Mouse (Mus musculus): ENCODE measurements at regions not wholly inside any gene's neighbourhood (a gene's known extent, or its start where the extent isn't known, plus 50 kb on each side); places are given as distances from the start of the nearest gene placed in this dataset.

DNA sequence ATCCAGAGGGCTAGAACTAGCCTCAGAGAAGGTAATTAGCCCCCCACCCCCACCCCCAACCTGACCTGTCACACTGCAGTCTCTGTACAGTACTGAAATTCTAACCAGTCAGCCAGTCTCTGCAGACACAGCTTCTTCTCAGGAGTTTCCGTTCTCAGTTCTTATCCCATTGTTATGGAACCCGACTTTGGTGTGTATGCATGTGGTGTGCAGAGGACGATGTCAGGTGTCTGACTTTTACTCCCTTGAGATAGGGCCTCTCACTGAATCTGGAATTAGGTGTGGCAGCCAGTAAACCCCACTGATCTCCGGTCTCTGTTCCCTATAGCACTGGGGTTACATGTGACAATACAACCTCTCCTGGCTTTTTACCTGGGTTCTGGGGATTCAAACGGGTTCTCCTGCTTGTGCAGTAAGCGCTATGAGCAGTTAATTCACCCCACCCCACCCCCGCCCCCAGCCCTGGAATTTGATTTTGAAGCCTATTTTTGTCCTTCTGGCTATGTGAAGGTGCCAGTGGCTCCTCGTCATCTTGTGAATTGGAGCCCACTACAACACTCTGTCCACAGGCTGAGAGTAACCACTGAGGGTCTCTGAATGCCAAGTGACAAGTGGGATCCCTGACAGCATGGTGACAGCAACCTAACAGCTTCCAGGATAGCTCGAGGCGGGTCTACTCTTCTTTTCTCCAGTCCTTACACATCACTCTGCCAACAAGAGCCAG lies 429.4 kb downstream of the Fut8 start:
- H3K36me3 ChIP-seq (ENCODE audit: control insufficient read depth, insufficient read depth, low read length): no peaks in the 10 kb centered on the region
- no peak overlapping the region for H3K4me3 ChIP-seq (ENCODE audit: low read length)
- no peak overlapping the region for H3K9ac ChIP-seq (ENCODE audit: low read depth, low read length)
- no peaks in the 10 kb centered on the region for H3K27me3 ChIP-seq (replicated peaks; ENCODE audit: control insufficient read depth, insufficient read depth, low read length)
- peaks cover 3% of the 10 kb centered on the region; the same call in 1 of the 2 replicates for H3K4me1 ChIP-seq (ENCODE audit: control insufficient read depth, insufficient read depth, low read depth, low read length)
- peak; percentile 46; the same call in 1 of the 2 replicates for ATAC-seq
- H3K4me2 ChIP-seq (ENCODE audit: low read length): no peak overlapping the region
- WGBS: 75% methylated on average over 10 of the region's 10 CpGs
- no peaks in the 10 kb centered on the region for H3K9me3 ChIP-seq (ENCODE audit: control insufficient read depth, low read length)
- no peak overlapping the region for H3K27ac ChIP-seq (ENCODE audit: low read depth, low read length)

DNA sequence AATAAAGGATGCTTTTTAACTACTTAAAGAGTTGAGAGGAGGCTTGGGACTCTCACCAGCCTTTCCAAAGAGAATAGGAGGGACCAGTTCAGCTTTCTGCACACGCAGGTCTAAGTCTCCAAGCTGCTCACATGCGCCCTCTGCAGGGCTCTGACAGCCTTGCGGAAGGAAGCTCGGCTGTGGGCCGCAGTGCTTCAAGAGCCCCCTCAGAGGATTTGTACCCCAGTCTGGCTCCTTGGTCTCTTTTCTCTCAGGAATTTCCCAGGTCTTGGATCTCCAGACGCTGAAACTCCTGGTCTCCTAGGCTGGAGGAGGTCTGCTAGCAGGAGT lies 429.9 kb downstream of the Fut8 start:
- H3K4me3 ChIP-seq (ENCODE audit: low read length): no peak overlapping the region
- peaks cover 3% of the 10 kb centered on the region; the same call in 1 of the 2 replicates for H3K4me1 ChIP-seq (ENCODE audit: control insufficient read depth, insufficient read depth, low read depth, low read length)
- no peak overlapping the region for H3K27ac ChIP-seq (ENCODE audit: low read depth, low read length)
- no peak overlapping the region for H3K9ac ChIP-seq (ENCODE audit: low read depth, low read length)
- H3K4me2 ChIP-seq (ENCODE audit: low read length): no peak overlapping the region
- 4% methylated on average over 6 of the region's 6 CpGs for WGBS
- no peaks in the 10 kb centered on the region for H3K36me3 ChIP-seq (ENCODE audit: control insufficient read depth, insufficient read depth, low read length)
- no peaks in the 10 kb centered on the region for H3K27me3 ChIP-seq (replicated peaks; ENCODE audit: control insufficient read depth, insufficient read depth, low read length)
- no peaks in the 10 kb centered on the region for H3K9me3 ChIP-seq (ENCODE audit: control insufficient read depth, low read length)
- peak; percentile 59; the same call in 1 of the 2 replicates for ATAC-seq

DNA sequence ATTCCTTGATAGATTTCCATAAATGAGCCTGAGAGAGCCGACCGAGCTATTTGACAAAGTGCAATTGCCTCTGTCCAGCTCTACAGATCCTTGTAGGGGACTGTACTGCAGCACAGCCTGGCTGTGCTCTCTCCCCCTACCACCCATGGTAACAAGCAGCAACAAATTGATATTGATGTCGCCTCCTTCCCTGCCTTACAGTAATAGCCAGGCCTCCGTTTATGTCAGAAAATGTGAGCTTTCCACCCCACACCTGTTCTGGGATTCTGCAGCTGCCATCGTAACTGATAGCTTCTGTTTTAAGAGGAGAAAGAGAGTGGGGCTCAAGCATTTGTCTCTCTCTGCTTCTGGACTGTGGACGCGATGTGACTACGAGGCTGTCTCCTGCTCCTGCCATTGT lies 432.6 kb downstream of the Fut8 start:
- no peaks in the 10 kb centered on the region for H3K27me3 ChIP-seq (replicated peaks; ENCODE audit: control insufficient read depth, insufficient read depth, low read length)
- H3K27ac ChIP-seq (ENCODE audit: low read depth, low read length): no peak overlapping the region
- no peak overlapping the region for H3K9ac ChIP-seq (ENCODE audit: low read depth, low read length)

DNA sequence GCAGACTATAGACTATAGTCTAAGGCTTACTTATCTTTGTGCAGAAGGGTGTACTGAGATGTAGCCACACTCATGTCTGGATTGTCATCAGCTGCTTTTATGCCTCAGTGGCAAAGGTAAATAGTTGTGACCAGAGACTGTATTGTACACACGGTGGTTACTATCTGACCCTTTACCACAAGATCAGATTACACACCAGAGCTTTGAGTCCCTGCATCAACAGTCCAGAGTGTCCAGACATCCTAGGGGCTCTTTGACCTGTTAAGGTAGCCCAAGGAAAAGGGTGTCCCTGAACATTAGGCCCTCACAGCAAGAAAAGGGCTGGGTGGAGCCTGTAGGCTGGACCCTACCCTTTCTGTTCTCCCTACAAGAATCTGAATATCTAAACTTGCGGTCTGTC lies 436.4 kb downstream of the Fut8 start:
- Histone ChIP-seq H3K36me3 (ENCODE audit: control insufficient read depth, insufficient read depth, low read length) (no peaks in the 10 kb centered on the region), H3K9me3 (ENCODE audit: control insufficient read depth, low read length) (no peaks in the 10 kb centered on the region), H3K4me1 (ENCODE audit: control insufficient read depth, insufficient read depth, low read depth, low read length) (peaks cover 6% of the 10 kb centered on the region; the same call in 1 of the 2 replicates), H3K4me2 (ENCODE audit: low read length) (no peak overlapping the region), H3K4me3 (ENCODE audit: low read length) (no peak overlapping the region), H3K9ac (ENCODE audit: low read depth, low read length) (no peak overlapping the region), H3K27ac (ENCODE audit: low read depth, low read length) (no peak overlapping the region), H3K27me3 (replicated peaks; ENCODE audit: control insufficient read depth, insufficient read depth, low read length) (no peaks in the 10 kb centered on the region)
- ATAC-seq: no peak
- 83% methylated on average over 2 of the region's 2 CpGs for WGBS

More for the DNA sequence above, 432.6 kb downstream of the Fut8 start:
- Histone ChIP-seq H3K4me2 (ENCODE audit: low read length) (no peak overlapping the region), H3K36me3 (ENCODE audit: control insufficient read depth, insufficient read depth, low read length) (no peaks in the 10 kb centered on the region), H3K9me3 (ENCODE audit: control insufficient read depth, low read length) (no peaks in the 10 kb centered on the region), H3K4me3 (ENCODE audit: low read length) (no peak overlapping the region), H3K4me1 (ENCODE audit: control insufficient read depth, insufficient read depth, low read depth, low read length) (peaks cover 3% of the 10 kb centered on the region; the same call in 1 of the 2 replicates)
- ATAC-seq: 0 out of 2 replicates have a peak, but pooled peaks have one; percentile 41
- WGBS: 61% methylated on average over 8 of the region's 8 CpGs

DNA sequence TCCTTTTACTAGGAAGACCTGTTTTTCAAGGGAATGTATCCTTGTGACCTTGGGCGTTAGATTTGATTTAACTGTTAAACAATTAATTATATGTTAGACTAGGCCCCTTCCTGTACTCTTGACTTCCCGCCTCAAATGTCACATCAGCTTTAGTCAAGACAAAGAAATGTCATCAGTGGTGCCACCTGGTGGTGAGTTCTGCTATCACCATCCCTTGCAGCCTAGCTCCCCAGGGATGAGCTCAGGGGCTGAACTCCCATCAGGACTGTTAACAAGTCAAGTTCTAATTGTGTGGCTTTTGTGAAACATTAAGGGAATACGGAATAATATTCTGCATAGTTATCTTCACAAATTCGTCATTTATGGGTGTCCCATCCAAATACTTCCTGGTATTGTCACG lies 436.8 kb downstream of the Fut8 start:
- no peaks in the 10 kb centered on the region for H3K36me3 ChIP-seq (ENCODE audit: control insufficient read depth, insufficient read depth, low read length)
- 83% methylated on average over 5 of the region's 5 CpGs for WGBS
- no peaks in the 10 kb centered on the region for H3K27me3 ChIP-seq (replicated peaks; ENCODE audit: control insufficient read depth, insufficient read depth, low read length)
- ATAC-seq: no peak
- no peak overlapping the region for H3K4me3 ChIP-seq (ENCODE audit: low read length)
- H3K9ac ChIP-seq (ENCODE audit: low read depth, low read length): no peak overlapping the region
- no peak overlapping the region for H3K4me2 ChIP-seq (ENCODE audit: low read length)
- H3K4me1 ChIP-seq (ENCODE audit: control insufficient read depth, insufficient read depth, low read depth, low read length): peaks cover 6% of the 10 kb centered on the region; the same call in 1 of the 2 replicates
- no peaks in the 10 kb centered on the region for H3K9me3 ChIP-seq (ENCODE audit: control insufficient read depth, low read length)
- no peak overlapping the region for H3K27ac ChIP-seq (ENCODE audit: low read depth, low read length)

DNA sequence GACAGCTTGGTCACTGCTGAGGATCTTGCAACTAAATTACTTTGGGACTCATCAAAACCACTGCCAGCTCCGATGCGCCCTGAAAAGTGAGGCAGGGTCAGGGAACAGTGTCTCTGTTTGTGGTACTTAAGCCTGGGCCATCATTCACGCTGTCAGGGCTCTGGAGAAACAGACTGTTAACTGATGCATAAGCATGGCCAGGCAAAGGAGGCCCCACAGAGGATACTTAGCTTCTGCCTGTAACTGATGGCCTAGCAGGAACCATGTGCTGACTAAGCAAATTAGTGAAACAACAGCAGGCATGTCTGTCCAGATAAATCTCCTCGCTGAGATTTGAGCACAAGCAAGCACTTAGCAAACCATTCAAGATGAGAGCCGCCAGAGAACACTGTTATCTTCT lies 440.1 kb downstream of the Fut8 start:
- ATAC-seq: peak; percentile 80

DNA sequence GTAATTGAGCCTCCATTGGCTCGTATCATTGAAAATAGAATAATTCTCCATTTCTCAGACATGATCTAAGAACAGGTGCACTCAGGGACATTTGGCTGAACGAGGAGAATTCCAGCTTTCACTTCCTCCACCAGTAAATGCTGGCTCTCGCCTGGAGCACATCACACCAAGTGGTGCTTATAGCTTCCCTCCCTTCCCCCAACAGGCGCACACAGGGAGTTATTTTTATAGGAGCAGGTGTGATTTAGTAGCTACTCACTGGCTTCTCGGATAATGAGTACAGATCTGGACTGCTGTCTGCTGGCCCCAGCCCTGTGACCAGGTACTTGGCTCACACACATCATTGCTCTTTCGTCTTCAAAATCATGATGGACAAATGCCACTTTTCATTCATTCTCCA lies 456.2 kb downstream of the Fut8 start:
- Histone ChIP-seq H3K4me1 (ENCODE audit: control insufficient read depth, insufficient read depth, low read depth, low read length) (no peaks in the 10 kb centered on the region), H3K27me3 (replicated peaks; ENCODE audit: control insufficient read depth, insufficient read depth, low read length) (no peaks in the 10 kb centered on the region), H3K9ac (ENCODE audit: low read depth, low read length) (no peak overlapping the region), H3K9me3 (ENCODE audit: control insufficient read depth, low read length) (no peaks in the 10 kb centered on the region), H3K4me2 (ENCODE audit: low read length) (no peak overlapping the region), H3K36me3 (ENCODE audit: control insufficient read depth, insufficient read depth, low read length) (no peaks in the 10 kb centered on the region), H3K27ac (ENCODE audit: low read depth, low read length) (no peak overlapping the region), H3K4me3 (ENCODE audit: low read length) (no peak overlapping the region)
- WGBS: 67% methylated on average over 6 of the region's 6 CpGs
- ATAC-seq: no peak

More for the DNA sequence above, 440.1 kb downstream of the Fut8 start:
- no peak overlapping the region for H3K9ac ChIP-seq (ENCODE audit: low read depth, low read length)
- no peak overlapping the region for H3K4me2 ChIP-seq (ENCODE audit: low read length)
- H3K27ac ChIP-seq (ENCODE audit: low read depth, low read length): peak overlapping the region; percentile 61; the same call in 1 of the 2 replicates
- H3K27me3 ChIP-seq (replicated peaks; ENCODE audit: control insufficient read depth, insufficient read depth, low read length): no peaks in the 10 kb centered on the region
- H3K9me3 ChIP-seq (ENCODE audit: control insufficient read depth, low read length): no peaks in the 10 kb centered on the region
- WGBS: 34% methylated on average over 5 of the region's 5 CpGs
- H3K36me3 ChIP-seq (ENCODE audit: control insufficient read depth, insufficient read depth, low read length): no peaks in the 10 kb centered on the region
- peaks cover 3% of the 10 kb centered on the region; the same call in 1 of the 2 replicates for H3K4me1 ChIP-seq (ENCODE audit: control insufficient read depth, insufficient read depth, low read depth, low read length)
- no peak overlapping the region for H3K4me3 ChIP-seq (ENCODE audit: low read length)

DNA sequence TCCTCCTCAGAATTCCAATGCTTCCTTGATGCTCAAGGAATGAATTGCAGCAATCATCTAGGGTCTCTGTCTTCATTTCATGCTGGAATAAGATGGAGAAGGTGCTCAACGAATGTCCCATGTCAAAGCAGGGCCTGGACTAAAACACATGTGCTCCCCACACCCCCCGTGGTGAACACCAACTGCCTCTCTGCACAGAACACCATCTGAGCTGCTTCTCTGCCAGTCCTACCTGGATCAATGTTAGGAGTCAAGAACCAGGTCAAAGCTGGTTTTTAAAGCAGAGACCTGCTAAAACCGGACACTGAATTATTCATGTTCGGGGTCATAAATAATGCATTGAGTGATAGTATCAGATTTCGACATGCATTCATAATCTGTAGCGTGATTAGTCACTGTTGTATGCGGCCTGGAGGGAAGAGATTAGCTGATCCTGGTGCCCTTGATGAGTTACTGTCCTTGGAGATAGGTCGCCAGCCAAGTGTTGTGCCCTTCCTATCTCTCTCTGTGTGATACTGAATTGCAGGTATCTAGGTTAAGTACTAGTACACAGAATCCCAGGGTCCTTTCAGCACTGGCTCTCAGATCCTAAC lies 458.2 kb downstream of the Fut8 start:
- no peaks in the 10 kb centered on the region for H3K9me3 ChIP-seq (ENCODE audit: control insufficient read depth, low read length)
- H3K27ac ChIP-seq (ENCODE audit: low read depth, low read length): no peak overlapping the region
- no peak overlapping the region for H3K9ac ChIP-seq (ENCODE audit: low read depth, low read length)
- no peaks in the 10 kb centered on the region for H3K27me3 ChIP-seq (replicated peaks; ENCODE audit: control insufficient read depth, insufficient read depth, low read length)
- H3K4me3 ChIP-seq (ENCODE audit: low read length): no peak overlapping the region
- H3K4me1 ChIP-seq (ENCODE audit: control insufficient read depth, insufficient read depth, low read depth, low read length): no peaks in the 10 kb centered on the region
- H3K36me3 ChIP-seq (ENCODE audit: control insufficient read depth, insufficient read depth, low read length): no peaks in the 10 kb centered on the region
- no peak for ATAC-seq
- WGBS: 60% methylated on average over 8 of the region's 8 CpGs
- no peak overlapping the region for H3K4me2 ChIP-seq (ENCODE audit: low read length)

DNA sequence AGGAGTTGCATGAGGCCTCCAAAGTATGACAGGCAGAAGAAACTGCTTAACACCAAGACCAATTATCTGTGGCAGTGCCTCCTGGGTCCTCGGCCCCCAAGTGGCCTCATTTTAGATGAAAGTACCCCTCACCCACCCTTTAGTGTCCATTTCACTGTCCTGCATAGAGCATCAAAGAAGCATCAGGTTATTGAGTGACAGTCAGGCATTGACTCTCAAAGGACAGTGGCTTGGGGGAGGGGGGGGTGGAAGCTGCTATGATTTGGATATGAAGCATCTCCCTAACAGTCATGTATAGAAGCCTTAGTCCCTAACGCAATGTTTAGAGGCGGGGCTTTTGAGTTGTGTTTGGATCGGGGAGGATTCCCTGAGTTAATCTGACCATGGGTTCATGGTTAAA lies 458.7 kb downstream of the Fut8 start:
- no peak overlapping the region for H3K27ac ChIP-seq (ENCODE audit: low read depth, low read length)
- 81% methylated on average over 4 of the region's 4 CpGs for WGBS

More for the DNA sequence above, 458.7 kb downstream of the Fut8 start:
- Histone ChIP-seq H3K4me3 (ENCODE audit: low read length) (no peak overlapping the region), H3K27me3 (replicated peaks; ENCODE audit: control insufficient read depth, insufficient read depth, low read length) (no peaks in the 10 kb centered on the region), H3K4me1 (ENCODE audit: control insufficient read depth, insufficient read depth, low read depth, low read length) (no peaks in the 10 kb centered on the region), H3K9me3 (ENCODE audit: control insufficient read depth, low read length) (no peaks in the 10 kb centered on the region), H3K9ac (ENCODE audit: low read depth, low read length) (no peak overlapping the region), H3K4me2 (ENCODE audit: low read length) (no peak overlapping the region), H3K36me3 (ENCODE audit: control insufficient read depth, insufficient read depth, low read length) (no peaks in the 10 kb centered on the region)
- ATAC-seq: no peak

Data from hindbrain, embryonic 16.5 days (tissue).